Mouse (Mus musculus): ENCODE measurements at regions not wholly inside any gene's neighbourhood (a gene's known extent, or its start where the extent isn't known, plus 50 kb on each side); places are given as distances from the start of the nearest gene placed in this dataset.

- DNase-seq (ENCODE audit: inconsistent age in 2 of 2, low spot score in 1 of 2): no peak
Measured at GRCm38 (mm10) chr12:13691394-13692165, 422.6 kb downstream of the Nbas start.

DNA sequence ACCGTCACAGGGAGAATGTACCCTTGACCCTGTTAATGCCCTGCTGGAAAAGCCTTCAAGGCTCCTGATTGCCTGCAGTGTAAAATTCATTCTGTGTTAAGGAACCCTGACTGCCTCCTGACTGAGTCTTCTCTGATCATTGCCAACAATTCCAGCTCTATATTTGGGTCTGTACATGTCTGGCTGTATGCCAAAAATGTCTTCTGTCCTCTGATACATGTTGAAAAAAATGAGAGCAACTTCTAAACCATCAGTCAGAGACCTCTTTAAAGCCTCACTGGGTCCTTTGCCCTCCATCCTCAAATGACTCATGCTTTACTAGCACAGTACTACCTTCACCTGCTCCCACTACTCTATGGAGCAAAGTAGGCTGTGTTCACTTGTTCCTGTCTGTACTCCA, 408.3 kb downstream of the Nbas start:
- peak in 1 of 2 experiments; percentile 34 for DNase-seq (ENCODE audit: inconsistent age in 2 of 2, low spot score in 1 of 2)

DNA sequence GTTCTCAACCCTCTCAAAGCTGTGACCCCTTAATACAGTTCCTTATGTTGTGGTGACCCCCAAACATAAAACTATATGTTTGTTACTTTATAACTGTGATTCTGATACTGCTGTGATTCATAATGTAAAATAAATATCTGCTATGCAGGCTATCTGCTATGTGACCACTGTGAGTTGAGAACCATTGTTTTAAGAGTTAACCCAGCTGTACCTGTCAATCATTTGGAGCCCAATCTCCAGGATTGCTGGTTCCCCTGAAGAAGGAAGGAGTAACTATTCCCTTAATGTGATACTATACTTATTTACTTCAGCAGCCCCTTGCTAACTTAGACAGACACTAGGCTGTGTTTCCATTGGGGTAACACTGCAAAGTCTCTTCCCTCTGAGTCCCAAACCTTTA, 400.5 kb downstream of the Nbas start:
- no peak for DNase-seq (ENCODE audit: inconsistent age in 2 of 2, low spot score in 1 of 2)

- no peak for DNase-seq (ENCODE audit: inconsistent age in 2 of 2, low spot score in 1 of 2)
Measured at GRCm38 (mm10) chr12:13668485-13669022, 399.6 kb downstream of the Nbas start.

DNA sequence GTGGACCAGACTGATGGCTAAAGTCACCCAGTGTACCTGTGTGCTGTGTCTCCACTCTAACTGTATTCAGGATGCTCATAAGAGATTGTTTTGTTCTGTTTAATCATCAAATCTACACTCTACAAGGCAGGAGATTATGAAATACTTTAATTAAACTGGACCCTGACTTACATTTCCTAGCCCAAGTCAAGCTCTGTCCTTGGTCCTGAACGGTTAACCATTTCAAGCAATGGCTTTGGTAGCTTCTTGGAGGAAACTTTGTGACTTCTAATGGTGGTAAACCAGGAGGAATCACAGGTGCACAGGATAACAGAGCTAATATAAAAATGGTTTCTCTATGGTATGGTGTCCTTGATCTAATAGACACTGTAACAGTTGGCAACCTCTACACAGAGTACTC, 370.4 kb downstream of the Nbas start:
- no peak for DNase-seq (ENCODE audit: inconsistent age in 2 of 2, low spot score in 1 of 2)

Data from adrenal gland, adult (tissue).